Mouse (Mus musculus) telencephalon, adult 2 months (tissue): ENCODE data around the gene Coa4.
"Not testable (repeated sequence)": the region's sequence is repeated elsewhere in the genome, so short reads cannot be mapped to it uniquely, and the experiment has no call there.

ENCODE experiments used
- DNase-seq: peaks from one replicate; pipeline ENCODE4 v3.0.0-alpha.2; 2011; ENCODE audit warnings: low read depth, low spot score

The Coa4 gene

GRCm38 (mm10) chr7:100561861-100562587, 25.2 kb downstream of the Coa4 start:
- peak; percentile 38 for DNase-seq

GRCm38 (mm10) chr7:100567238-100567637, 30.4 kb downstream of the Coa4 start:
- not testable (repeated sequence) for DNase-seq

- no peak for DNase-seq
Observed at GRCm38 (mm10) chr7:100569907-100570306, 33.0 kb downstream of the Coa4 start.

GRCm38 (mm10) chr7:100570930-100571715, 34.3 kb downstream of the Coa4 start:
- DNase-seq, result no peak

DNA sequence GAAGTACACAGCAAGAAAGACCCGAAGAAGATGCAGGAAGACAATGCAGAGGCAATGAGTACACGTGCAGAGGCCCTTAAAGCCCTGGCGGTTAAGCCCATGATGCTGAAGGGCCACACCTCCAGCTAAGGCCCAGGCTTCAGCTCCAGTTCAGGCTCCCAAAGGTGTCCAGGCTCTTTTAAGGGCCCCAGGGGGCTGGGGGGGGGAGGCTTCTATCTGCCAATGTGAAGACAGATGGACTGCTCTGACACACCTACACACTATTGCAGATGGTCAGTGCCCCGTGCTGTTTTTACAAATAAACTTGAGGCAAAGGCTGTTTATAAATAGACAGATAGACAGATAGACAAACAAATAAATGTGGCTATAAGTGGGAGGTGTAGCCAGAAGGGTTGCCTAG, 35.2 kb downstream of the Coa4 start:
- no peak for DNase-seq

DNA sequence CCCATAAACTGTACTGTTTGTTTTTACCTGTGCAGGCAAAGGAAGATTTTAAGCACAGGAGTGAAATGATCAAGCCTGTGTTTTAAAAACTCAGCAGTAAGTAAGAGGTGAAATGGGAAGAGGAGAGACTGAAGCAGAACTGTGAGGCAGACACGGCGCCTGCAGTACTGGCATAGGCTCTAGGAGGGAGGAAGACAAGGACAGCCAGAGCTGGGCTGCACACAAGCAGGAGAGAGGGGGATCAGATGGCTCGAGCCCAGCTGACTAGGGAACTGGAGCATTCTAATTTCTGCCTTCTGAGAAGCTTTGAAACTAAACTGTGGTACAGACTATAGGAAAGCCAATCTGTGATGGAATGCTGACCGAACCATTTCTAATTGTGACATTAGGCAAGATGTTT, 35.8 kb downstream of the Coa4 start:
- DNase-seq, result no peak

DNA sequence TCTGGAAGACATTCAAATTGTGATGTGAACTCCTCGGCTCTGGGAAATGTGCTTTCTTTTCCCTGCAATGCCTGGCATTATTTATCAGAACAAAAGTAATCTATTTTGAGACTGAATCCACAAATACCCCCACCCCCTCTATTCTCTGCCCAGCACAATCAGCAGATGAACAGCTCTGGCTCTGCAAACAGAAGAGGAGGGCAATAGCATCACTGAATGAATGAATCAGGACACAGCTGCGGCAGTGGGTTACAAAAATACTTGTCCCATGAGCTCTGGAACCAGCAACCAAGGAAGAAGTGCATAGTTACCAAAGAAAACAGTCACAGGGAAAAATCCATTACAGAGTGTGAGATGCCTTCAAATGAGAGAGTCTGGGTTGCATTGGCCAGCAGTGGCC, 41.9 kb downstream of the Coa4 start:
- DNase-seq, result peak; percentile 76

DNA sequence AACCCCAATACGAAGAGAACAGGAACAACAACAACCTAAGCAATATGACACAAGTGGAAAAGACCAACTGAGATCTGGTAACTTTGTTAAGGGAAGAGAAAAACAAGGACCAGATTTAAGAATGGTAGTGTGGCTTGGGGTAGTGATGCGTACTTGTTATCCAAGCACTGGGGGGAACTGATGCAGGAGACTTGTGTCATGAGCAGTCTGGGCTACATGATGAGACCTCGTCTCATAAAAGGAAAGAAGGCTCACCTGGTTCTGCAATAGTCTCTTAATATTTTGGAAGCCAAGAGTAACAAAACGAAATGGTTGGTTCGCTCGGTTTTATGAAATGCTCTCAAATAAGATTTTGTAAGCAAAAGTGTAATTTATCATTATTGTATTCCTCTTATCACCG, 45.4 kb downstream of the Coa4 start:
- DNase-seq, result no peak

DNA sequence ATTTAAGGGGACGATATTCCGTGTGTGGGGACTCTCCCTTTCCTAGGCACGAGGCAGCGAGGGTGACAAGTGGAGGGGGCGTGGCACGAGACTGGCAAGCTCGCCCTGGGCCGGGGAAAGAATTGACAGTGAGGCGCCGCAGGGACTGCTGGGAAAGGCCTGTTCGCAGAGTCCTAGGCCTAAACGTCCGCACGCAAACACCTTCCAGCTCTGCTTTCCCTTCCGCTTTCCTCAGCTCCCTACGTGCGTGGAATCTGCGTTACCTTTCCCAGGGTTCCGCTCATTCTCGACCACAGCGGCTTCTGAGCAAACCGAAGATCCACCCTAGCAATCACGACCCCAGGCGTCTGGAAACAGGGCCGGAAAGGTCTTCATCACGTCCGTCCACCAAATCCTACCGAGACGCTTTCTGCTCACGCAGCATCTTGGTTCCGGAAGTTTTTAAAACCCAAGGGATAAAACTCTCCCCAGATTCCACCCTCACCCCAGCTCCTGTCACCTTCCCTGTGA, 45.9 kb downstream of the Coa4 start:
- DNase-seq, result peak; percentile 92

GRCm38 (mm10) chr7:100589816-100590215, 52.9 kb downstream of the Coa4 start:
- DNase-seq, result no peak
